Mouse (Mus musculus) small intestine, adult 2 months (tissue): ENCODE data around the gene Ccdc124.

Experiments
- CTCF ChIP-seq: fragments of 200-500 bp; IDR thresholded peaks from 2 replicates; pipeline ENCODE4 v1.5.1; 2012; ENCODE audit warnings: low read depth, mild to moderate bottlenecking, control low read depth, inconsistent platforms, low read length, moderate library complexity, mixed read lengths; ENCODE audit not compliant: insufficient replicate concordance, insufficient read length; ENCODE audit errors: extremely low read depth
- POLR2A ChIP-seq: fragments of 200-500 bp; IDR thresholded peaks from 2 replicates; pipeline ENCODE4 v1.6.1; 2012; ENCODE audit warnings: low read depth, mild to moderate bottlenecking, control low read depth, inconsistent platforms, low read length, moderate library complexity

DNA sequence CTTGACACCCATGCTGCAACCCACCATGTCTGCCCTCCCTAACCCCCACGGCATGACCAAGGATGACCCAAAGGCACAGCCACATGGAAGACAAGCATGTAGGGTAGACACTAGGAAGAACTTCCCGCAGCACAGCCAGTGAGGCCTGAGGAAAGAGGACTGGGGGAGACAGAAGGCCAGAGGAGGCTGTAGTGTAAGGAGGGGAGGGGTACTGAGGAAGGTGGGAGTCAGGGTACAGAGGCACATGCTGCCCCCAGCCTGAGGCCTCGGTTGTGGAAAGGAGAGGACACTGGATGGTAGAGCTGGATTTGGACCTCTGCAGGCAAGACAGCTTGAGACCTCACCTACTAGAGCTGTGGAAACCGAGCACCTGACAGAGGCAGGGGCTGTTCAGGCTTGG is 22.8 kb downstream of the Ccdc124 start:
- TF ChIP-seq CTCF, result no peak
- no peak for TF ChIP-seq POLR2A
